Mouse (Mus musculus) bone marrow macrophage, adult 2 months (primary cell): ENCODE results near the gene Mpp3.

Source experiments
- CTCF ChIP-seq: IDR thresholded peaks from 2 replicates; pipeline ENCODE4 v1.5.1; 2012; ENCODE audit warnings: low read depth, mild to moderate bottlenecking, low read length, moderate library complexity
- POLR2A ChIP-seq: IDR thresholded peaks from 2 replicates; pipeline ENCODE4 v1.6.1; 2012; ENCODE audit warnings: mild to moderate bottlenecking, low read depth, low read length, borderline replicate concordance

- TF ChIP-seq CTCF (no peak), POLR2A (no peak)
Measured at GRCm38 (mm10) chr11:101953441-101953840, 74.8 kb downstream of the Mpp3 start.
